Mouse (Mus musculus) gastrocnemius, adult 8-10 months (tissue): Measurements from ENCODE around the gene Tmem131l. TPM values are rescaled to one million over a fixed set of nuclear protein-coding genes. Genes with fewer than 3 reads are reported as not detected.

ENCODE experiments used
- DNase-seq, 2 experiments: peaks; one replicate each; pipeline ENCODE4 v3.0.0; 2022; ENCODE audit warnings: low spot score in 2 of 2
- total RNA-seq, 4 experiments: library from RNA; stranded (reverse); gene quantifications; 2 replicates each; pipeline ENCODE4 v1.2.4; 2022

Gene Tmem131l
- total RNA-seq, 4 experiments from 2014 or later = 8.7 to 13.1 (median 11.6) TPM

GRCm38 (mm10) chr3:84020528-84020927 is 19.4 kb downstream of the Tmem131l start:
- DNase-seq = no peak

- no peak for DNase-seq
Observed at GRCm38 (mm10) chr3:84015484-84016016, 24.4 kb downstream of the Tmem131l start.

GRCm38 (mm10) chr3:84010995-84011663 is 28.8 kb downstream of the Tmem131l start:
- DNase-seq = no peak

- DNase-seq = no peak
Observed at GRCm38 (mm10) chr3:84005989-84006388, 34.0 kb downstream of the Tmem131l start.

DNA sequence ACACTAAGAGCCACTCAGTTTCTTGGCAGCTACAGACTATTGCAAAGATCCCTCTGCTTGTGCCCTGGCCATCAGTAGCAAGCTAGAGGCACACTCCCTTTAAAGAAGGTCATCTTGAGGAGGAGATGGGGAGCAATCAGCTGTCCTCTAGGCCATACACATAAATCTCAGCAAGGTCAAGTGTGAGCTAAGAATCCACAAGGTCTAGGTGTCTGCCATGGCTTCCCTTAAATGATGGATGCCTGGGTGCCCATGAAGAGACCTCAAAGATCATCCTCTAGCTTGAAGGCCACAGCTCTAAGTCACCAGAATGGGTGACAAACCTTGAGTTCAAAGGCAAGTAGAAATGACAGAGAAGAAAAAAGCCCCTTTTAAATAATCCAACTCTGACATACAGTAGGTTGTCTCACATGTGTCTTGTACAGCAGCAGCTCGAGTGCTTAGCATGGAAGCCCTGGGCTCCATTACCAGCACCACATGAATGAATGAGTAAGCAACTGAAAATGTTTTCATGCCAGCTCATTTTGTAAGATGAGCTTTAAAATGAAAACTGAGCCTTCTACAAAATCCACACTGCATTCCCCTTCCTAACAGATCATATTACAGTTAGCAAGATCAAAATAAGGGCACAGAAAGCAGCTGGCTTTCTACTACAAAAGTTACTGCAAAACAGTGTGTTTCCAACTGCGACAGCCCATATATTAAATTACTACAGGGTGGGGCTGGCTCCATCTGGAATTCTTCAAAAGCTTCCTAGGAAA is 35.5 kb downstream of the Tmem131l start:
- no peak for DNase-seq

DNA sequence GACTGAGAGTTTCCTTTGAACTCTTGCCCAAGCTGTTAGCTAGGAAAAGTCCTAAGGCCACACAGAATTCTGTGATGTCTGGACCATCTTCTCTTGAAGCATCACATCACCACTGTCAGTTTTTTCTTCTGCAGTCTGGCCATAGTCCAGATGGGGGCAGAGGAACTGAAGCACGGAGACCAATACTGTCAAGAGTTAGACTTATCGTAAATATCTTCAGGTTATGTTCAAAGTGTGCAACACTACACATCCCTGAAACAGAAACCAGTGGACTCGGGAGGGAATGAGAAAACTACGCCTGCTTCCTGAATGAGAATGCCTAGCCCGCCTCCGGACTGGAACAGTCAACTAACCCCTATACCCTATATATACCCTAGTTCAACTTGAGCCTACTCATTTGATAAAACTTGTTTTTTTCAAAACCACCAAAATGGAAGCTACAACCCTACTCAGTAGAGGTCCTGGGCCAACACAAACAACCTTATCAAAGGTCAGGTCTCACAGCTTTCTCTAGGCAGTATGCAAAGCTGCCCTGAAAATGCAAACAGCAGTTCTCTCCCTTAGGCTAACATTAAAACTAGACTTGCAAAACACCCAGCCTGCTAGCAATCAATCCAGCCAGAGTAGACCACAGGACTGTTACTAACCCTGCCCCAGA is 37.4 kb downstream of the Tmem131l start:
- DNase-seq = no peak

- DNase-seq = no peak
Observed at GRCm38 (mm10) chr3:83997563-83997962, 42.4 kb downstream of the Tmem131l start.

DNA sequence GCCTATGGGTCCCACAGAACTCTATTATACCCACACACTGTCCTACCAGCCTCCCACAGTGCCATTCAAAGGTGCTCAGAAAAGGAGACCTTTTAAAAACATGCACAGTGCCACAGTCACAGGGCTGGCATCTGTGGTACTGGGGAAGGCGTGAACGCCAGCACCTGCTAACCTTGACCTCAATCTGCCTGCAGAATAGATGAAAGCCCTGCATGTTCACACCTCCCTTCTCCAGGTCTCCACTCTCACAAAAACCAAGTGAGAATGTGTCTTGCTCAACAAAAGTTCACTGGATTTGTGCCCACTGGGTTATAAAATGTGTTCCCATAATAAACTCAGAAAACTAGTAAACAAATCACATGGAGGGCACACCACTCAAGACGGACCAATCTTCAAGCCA is 42.9 kb downstream of the Tmem131l start:
- no peak for DNase-seq

DNA sequence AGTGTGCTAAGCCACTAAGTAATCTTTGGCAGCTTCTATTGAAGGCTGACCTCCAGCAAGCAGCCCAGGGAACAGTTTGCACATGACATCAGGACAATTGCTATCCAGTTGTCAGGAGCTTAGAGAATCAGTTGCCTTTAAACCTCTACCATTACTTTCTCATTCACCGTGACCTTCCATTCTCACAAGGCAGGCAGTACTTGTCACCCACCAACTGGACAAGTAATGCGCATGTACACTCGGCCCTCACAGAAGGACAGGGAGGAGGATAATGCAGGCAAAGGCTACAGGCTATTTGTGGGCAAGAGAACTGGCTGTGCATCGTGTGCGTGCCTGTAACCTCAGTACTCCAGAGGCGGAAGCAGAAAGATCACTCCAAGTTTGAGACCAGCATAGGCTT is 43.9 kb downstream of the Tmem131l start:
- DNase-seq = no peak

- peak in 1 of 2 experiments; percentile 11 for DNase-seq
Observed at GRCm38 (mm10) chr3:83995254-83995830, 44.6 kb downstream of the Tmem131l start.

GRCm38 (mm10) chr3:83994217-83994839 is 45.6 kb downstream of the Tmem131l start:
- DNase-seq = no peak

GRCm38 (mm10) chr3:83993089-83993516 is 46.9 kb downstream of the Tmem131l start:
- peak; percentile 54 to 56 for DNase-seq

- DNase-seq = no peak
Observed at GRCm38 (mm10) chr3:83991691-83992524, 48.1 kb downstream of the Tmem131l start.

- no peak for DNase-seq
Observed at GRCm38 (mm10) chr3:83988214-83988613, 51.8 kb downstream of the Tmem131l start.

- DNase-seq = no peak
Observed at GRCm38 (mm10) chr3:83987533-83988112, 52.4 kb downstream of the Tmem131l start.

DNA sequence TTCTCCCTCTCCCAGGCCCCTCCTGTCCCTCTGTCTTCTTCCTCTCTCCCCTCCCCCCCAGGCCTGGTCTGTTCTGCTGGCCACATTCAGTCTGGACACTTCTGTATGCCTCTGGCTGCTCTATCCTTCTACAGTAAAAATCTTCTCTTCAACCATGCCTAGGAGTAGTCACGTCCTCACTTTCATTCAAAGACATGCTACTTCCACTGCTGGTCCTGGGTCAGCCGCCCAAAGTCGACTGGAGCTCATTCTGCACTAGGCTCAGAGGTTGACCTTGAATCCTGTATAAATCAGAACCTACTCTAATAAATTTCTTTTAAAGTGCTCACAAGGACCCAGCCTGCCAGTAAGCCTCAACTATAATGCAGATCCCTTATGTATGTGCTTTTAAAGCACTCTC is 53.2 kb downstream of the Tmem131l start:
- no peak for DNase-seq

GRCm38 (mm10) chr3:83985426-83985825 is 54.5 kb downstream of the Tmem131l start:
- DNase-seq = no peak

- no peak for DNase-seq
Observed at GRCm38 (mm10) chr3:83984379-83984778, 55.6 kb downstream of the Tmem131l start.

DNA sequence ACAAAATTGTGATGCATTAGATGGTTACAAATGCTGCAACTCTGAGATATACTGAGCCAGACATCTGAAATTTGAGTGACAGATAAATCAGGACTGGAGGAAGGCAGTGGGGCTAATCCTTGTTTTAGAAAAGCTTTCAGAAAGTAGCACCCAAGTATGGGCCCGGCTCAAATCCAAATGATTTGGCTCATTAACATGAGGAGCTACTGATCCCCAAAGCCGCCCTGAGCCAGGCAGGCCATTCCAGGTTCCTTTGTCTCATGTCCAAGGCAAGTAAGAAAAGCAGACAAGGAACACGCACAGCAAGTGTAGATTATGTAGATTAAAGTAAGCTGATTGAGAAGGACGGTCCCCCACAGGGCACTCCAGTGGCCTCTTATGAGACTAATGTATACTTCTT is 57.2 kb downstream of the Tmem131l start:
- DNase-seq = no peak
